Mouse (Mus musculus) forebrain, embryonic 14.5 days (tissue): Measurements from ENCODE around the gene Gm26741. TPM values are rescaled to one million over a fixed set of nuclear protein-coding genes. Genes with fewer than 3 reads are reported as not detected.

Source experiments
- ATAC-seq: fragments of 200-750 bp; cut with Nextera tagmentation; 2 replicates; pipeline ENCODE4 v1.8.0; 2017; ENCODE audit warnings: mild to moderate bottlenecking, moderate library complexity
- DNase-seq: peaks from one replicate; pipeline ENCODE4 v3.0.0-alpha.2; 2015; ENCODE audit warnings: low spot score
- H3K27ac ChIP-seq: fragments of 300-500 bp; sonication (generic); 2 replicates; pipeline ENCODE4 v1.5.1; 2014; ENCODE audit warnings: low read depth, mild to moderate bottlenecking, control low read depth, low read length, moderate library complexity
- H3K27me3 ChIP-seq: fragments of 300-500 bp; sonication (generic); replicated peaks from 2 replicates; pipeline ENCODE4 v1.6.1; 2014; ENCODE audit warnings: low read length, control low read depth, mixed read lengths; ENCODE audit not compliant: control insufficient read depth, insufficient read depth
- H3K36me3 ChIP-seq: fragments of 300-500 bp; sonication (generic); 2 replicates; pipeline ENCODE4 v1.6.1; 2014; ENCODE audit warnings: low read length, control low read depth; ENCODE audit not compliant: control insufficient read depth, insufficient read depth
- H3K4me1 ChIP-seq: fragments of 300-500 bp; sonication (generic); 2 replicates; pipeline ENCODE4 v1.6.1; 2014; ENCODE audit warnings: antibody characterized with exemption, low read length, control low read depth; ENCODE audit not compliant: control insufficient read depth, insufficient read depth
- H3K4me2 ChIP-seq: fragments of 300-500 bp; sonication (generic); 2 replicates; pipeline ENCODE4 v1.6.1; 2014; ENCODE audit warnings: mild to moderate bottlenecking, control low read depth, low read length
- H3K4me3 ChIP-seq: fragments of 300-500 bp; sonication (generic); 2 replicates; pipeline ENCODE4 v1.5.1; 2014; ENCODE audit warnings: low read depth, low read length, control low read depth
- H3K9ac ChIP-seq: fragments of 300-500 bp; sonication (generic); 2 replicates; pipeline ENCODE4 v1.6.1; 2014; ENCODE audit warnings: mild to moderate bottlenecking, low read length, control low read depth, moderate library complexity
- H3K9me3 ChIP-seq: fragments of 300-500 bp; sonication (generic); replicated peaks from 2 replicates; pipeline ENCODE4 v1.6.1; 2016; ENCODE audit warnings: low read length, control low read depth, mixed read lengths; ENCODE audit not compliant: control insufficient read depth
- WGBS: fragments of 180-500 bp; shearing (Covaris S2); extraction: QIAGEN DNeasy Blood & Tissue Kit; methylation state at CpG from one replicate; pipeline ENCODE4 v1.1.7; 2014; 5-methylcytosine and 5-hydroxymethylcytosine counted together
- polyA plus RNA-seq: library from polyadenylated mRNA; unstranded; fragments of >200 nt; fragmentation: Nextera tagmentation; extraction: Ambion mirVana; gene quantifications from 2 replicates; pipeline ENCODE4 v1.2.1, GENCODE M21; 2014

Gene Gm26741
- polyA plus RNA-seq, 1 experiment from 2014 or later: not detected

DNA sequence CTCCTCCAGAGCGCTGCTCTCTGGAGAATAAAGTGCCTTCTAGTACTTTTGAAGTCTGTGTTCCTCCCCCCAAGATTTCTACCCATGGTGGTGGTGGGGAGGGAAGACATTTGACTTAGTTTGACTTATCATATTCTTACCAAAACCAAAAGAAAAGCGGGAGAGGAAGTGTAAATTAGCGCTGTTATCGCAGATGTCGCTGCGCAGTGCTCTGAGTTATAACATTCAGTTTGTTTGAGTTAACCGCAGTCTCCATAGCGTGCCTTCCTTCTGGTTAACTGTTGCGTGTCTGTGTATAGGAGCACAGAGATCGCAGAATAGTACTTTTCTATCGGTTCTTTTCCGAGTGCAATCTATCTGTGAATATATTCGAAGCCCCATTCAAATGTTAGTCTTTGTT lies 46.6 kb downstream of the Gm26741 start:
- H3K4me1 ChIP-seq: no peaks in the 10 kb centered on the region
- H3K27ac ChIP-seq: no peak overlapping the region
- no peaks in the 10 kb centered on the region for H3K36me3 ChIP-seq
- DNase-seq (no peak), ATAC-seq (no peak)
- no peaks in the 10 kb centered on the region for H3K27me3 ChIP-seq
- H3K9me3 ChIP-seq: no peaks in the 10 kb centered on the region
- H3K4me3 ChIP-seq: no peak overlapping the region
- no peak overlapping the region for H3K9ac ChIP-seq
- no peak overlapping the region for H3K4me2 ChIP-seq
- 94% methylated on average over 13 of the region's 13 CpGs for WGBS

GRCm38 (mm10) chr10:52407526-52407925 lies 49.0 kb downstream of the Gm26741 start:
- Histone ChIP-seq H3K4me2 (no peak overlapping the region), H3K27ac (no peak overlapping the region), H3K4me3 (no peak overlapping the region), H3K9ac (no peak overlapping the region), H3K9me3 (no peaks in the 10 kb centered on the region), H3K27me3 (no peaks in the 10 kb centered on the region), H3K36me3 (no peaks in the 10 kb centered on the region), H3K4me1 (no peaks in the 10 kb centered on the region)
- no peak for DNase-seq
- no peak for ATAC-seq
- WGBS: 84% methylated on average over 2 of the region's 2 CpGs

Other genes with a start within 250 kb of the Gm26741 start
- not detected in 2 replicates for gene Ros1, start 163.5 kb upstream of the Gm26741 start, polyA plus RNA-seq
- 16.1 and 17.0 TPM in 2 replicates for gene Dcbld1, start 125.1 kb upstream of the Gm26741 start, polyA plus RNA-seq
- 14.8 and 16.7 TPM in 2 replicates for gene Gopc, start 23.4 kb downstream of the Gm26741 start, polyA plus RNA-seq
- gene Nepn, start 30.2 kb downstream of the Gm26741 start, polyA plus RNA-seq: not detected in 2 replicates
- 12.0 and 14.3 TPM in 2 replicates for gene Nus1, start 58.8 kb downstream of the Gm26741 start, polyA plus RNA-seq